Mouse (Mus musculus) heart, postnatal 0 days (tissue): ENCODE measurements at regions not wholly inside any gene's neighbourhood (a gene's known extent, or its start where the extent isn't known, plus 50 kb on each side); places are given as distances from the start of the nearest gene placed in this dataset. TPM values are rescaled to one million over a fixed set of nuclear protein-coding genes. Genes with fewer than 3 reads are reported as not detected.

ENCODE experiments used
- ATAC-seq: fragments of 200-750 bp; cut with Nextera tagmentation; 2 replicates; pipeline ENCODE4 v1.8.0; 2017; ENCODE audit warnings: low read depth, moderate number of reproducible peaks, moderate library complexity; ENCODE audit not compliant: insufficient read depth
- DNase-seq: peaks from one replicate; pipeline ENCODE4 v3.0.0-alpha.2; 2016; ENCODE audit warnings: low spot score
- H3K27ac ChIP-seq: fragments of 300-500 bp; sonication (generic); 2 replicates; pipeline ENCODE4 v1.5.1; 2014; ENCODE audit warnings: low read depth, mild to moderate bottlenecking
- H3K27me3 ChIP-seq: fragments of 300-500 bp; sonication (generic); 2 replicates; pipeline ENCODE4 v1.6.1; 2014; ENCODE audit warnings: low read length, mixed read lengths; ENCODE audit not compliant: control insufficient read depth, insufficient read depth
- H3K36me3 ChIP-seq: fragments of 300-500 bp; sonication (generic); replicated peaks from 2 replicates; pipeline ENCODE4 v1.6.1; 2014; ENCODE audit warnings: low read length, mixed read lengths; ENCODE audit not compliant: control insufficient read depth, insufficient read depth
- H3K4me1 ChIP-seq: fragments of 300-500 bp; sonication (generic); 2 replicates; pipeline ENCODE4 v1.6.1; 2014; ENCODE audit warnings: antibody characterized with exemption; ENCODE audit not compliant: control insufficient read depth, insufficient read depth
- H3K4me2 ChIP-seq: fragments of 300-500 bp; sonication (generic); 2 replicates; pipeline ENCODE4 v1.6.1; 2014; ENCODE audit warnings: low read depth, mild to moderate bottlenecking, low read length, moderate library complexity
- H3K4me3 ChIP-seq: fragments of 300-500 bp; sonication (generic); 2 replicates; pipeline ENCODE4 v1.5.1; 2014; ENCODE audit warnings: low read depth, low read length
- H3K9ac ChIP-seq: fragments of 300-500 bp; sonication (generic); replicated peaks from 2 replicates; pipeline ENCODE4 v1.6.1; 2014; ENCODE audit warnings: low read depth, low read length, mixed read lengths
- H3K9me3 ChIP-seq: fragments of 300-500 bp; sonication (generic); replicated peaks from 2 replicates; pipeline ENCODE4 v1.6.1; 2016; ENCODE audit warnings: low read length; ENCODE audit not compliant: control insufficient read depth
- CTCF ChIP-seq: IDR thresholded peaks from 2 replicates; pipeline ENCODE4 v1.5.1; 2016; ENCODE audit warnings: antibody characterized with exemption, control low read depth, low read depth
- EP300 ChIP-seq: IDR thresholded peaks from 2 replicates; pipeline ENCODE4 v1.6.1; 2016; ENCODE audit warnings: antibody characterized with exemption, low read depth
- WGBS: fragments of 180-500 bp; shearing (Covaris S2); extraction: QIAGEN DNeasy Blood & Tissue Kit; methylation state at CpG from one replicate; pipeline ENCODE4 v1.1.7; 2014; 5-methylcytosine and 5-hydroxymethylcytosine counted together
- microRNA-seq: library from miRNA; unstranded; fragments of <30 nt; microRNA quantifications from one replicate; pipeline ENCODE4, GENCODE M21; 2016

DNA sequence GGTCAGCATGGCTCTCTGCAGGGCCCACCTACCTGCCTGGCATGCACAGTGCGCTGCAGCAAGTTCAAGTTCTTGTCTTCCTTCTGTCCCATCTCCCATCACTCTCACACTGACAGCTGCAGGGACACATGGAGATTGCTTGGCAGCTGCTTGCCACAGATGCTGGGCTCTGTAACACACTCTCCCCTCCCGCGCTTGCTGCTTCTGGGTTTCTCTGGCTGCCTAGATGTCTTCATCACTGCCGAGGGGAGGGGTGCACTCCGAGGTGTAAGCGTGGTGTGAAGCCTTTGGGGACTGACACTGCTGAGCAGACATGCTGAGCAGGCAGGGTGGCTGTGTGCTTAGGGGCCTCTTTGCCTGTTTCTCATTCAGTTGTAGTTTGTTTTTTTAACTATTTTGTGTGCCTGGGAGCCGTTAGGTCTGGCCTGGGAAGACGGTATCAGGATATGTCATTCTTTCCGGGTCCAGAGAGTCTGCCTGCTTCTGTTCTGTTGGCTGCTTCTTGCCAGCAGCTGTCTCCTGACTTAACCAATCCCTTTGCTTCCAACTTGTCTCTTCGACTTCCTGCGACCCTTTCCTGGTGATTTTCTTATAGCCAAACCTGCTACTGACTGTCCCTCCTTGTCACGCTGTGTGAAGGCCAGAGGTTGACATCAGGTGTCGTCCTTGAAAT is 80.2 kb upstream of the Prox1 start:
- peak; percentile 30; the same call in 1 of the 2 replicates for ATAC-seq
- no peak for TF ChIP-seq CTCF
- no peak for TF ChIP-seq EP300
- Histone ChIP-seq H3K4me3 (no peak overlapping the region), H3K9ac (no peak overlapping the region), H3K9me3 (peaks cover 12% of the 10 kb centered on the region), H3K4me2 (no peak overlapping the region), H3K36me3 (no peaks in the 10 kb centered on the region), H3K27me3 (no peaks in the 10 kb centered on the region), H3K27ac (no peak overlapping the region), H3K4me1 (no peaks in the 10 kb centered on the region)
- WGBS: 36% methylated on average over 13 of the region's 13 CpGs
- DNase-seq: peak; percentile 13

DNA sequence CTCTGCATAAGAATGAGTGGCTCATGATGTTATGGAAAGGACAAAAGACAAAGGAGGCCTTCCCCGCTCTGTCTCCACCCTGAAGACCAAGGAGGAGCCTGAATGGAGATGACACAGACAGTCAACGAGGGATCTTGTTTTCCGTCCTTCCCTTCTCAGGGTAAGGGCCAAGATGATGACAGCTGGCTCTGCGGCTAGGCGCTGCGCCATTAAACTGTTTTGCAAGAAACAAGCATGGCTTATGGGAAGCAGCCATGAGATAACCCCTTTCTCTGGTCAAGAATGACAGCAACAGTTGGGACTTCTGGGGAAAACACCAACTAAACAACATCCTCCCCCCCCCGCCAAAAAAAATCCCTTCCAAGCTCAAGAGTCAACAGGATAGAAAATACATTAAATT is 72.0 kb upstream of the Prox1 start:
- Histone ChIP-seq H3K9me3 (no peaks in the 10 kb centered on the region), H3K9ac (no peak overlapping the region), H3K4me2 (no peak overlapping the region), H3K36me3 (no peaks in the 10 kb centered on the region), H3K27me3 (no peaks in the 10 kb centered on the region), H3K4me3 (no peak overlapping the region), H3K27ac (no peak overlapping the region), H3K4me1 (0 out of 2 replicates have a peak, but pooled peaks cover 8% of the 10 kb centered on the region)
- WGBS: 79% methylated on average over 7 of the region's 7 CpGs
- ATAC-seq (no peak), DNase-seq (no peak)
- TF ChIP-seq EP300 (no peak), CTCF (no peak)

DNA sequence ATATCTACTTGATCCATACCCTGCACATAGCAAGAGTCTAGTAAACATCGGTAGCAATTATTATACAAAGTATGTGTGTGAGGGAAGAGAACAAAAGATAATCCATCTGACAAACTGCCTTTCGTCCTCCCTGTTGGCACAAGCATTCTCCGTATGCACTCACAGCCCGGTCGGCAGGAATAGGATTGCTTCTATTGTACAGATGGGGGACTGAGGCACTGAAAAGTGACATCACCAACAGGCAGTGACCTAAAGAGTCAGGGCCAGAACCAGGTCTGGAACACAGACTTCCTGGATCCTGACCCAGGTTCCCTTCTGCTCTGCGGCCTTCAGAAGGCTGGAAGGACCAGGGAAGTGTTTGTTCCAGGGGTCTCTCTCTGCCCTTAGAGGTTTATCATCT is 69.3 kb upstream of the Prox1 start:
- Histone ChIP-seq H3K9me3 (no peaks in the 10 kb centered on the region), H3K27ac (no peak overlapping the region), H3K9ac (no peak overlapping the region), H3K4me1 (0 out of 2 replicates have a peak, but pooled peaks cover 6% of the 10 kb centered on the region), H3K27me3 (no peaks in the 10 kb centered on the region), H3K4me2 (no peak overlapping the region), H3K36me3 (no peaks in the 10 kb centered on the region), H3K4me3 (no peak overlapping the region)
- no peak for ATAC-seq
- WGBS: 61% methylated on average over 6 of the region's 6 CpGs
- no peak for DNase-seq
- TF ChIP-seq EP300: no peak
- no peak for TF ChIP-seq CTCF

DNA sequence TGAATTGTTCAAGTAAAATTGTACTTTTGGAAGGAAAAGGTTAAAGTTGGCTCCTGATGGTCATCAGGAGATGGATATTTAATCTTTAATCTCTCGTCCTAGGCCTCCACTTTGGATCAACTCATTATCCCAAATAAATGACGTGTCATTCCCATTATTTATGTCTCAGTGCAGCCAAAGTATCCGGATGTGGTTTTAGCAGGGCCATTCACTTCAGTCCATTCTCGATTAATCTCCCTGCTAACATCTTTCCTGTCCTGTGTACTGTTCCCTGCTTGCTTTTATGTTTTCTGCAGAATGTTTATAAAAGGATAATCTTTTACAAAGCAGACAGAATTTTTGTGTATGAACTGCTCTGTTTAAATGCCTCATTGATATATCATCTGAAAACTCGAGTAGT is 60.4 kb upstream of the Prox1 start:
- ATAC-seq (no peak), DNase-seq (no peak)
- no peaks in the 10 kb centered on the region for H3K36me3 ChIP-seq
- H3K4me3 ChIP-seq: no peak overlapping the region
- no peaks in the 10 kb centered on the region for H3K4me1 ChIP-seq
- H3K4me2 ChIP-seq: no peak overlapping the region
- 65% methylated on average over 5 of the region's 5 CpGs for WGBS
- TF ChIP-seq EP300 (no peak), CTCF (no peak)
- H3K27ac ChIP-seq: no peak overlapping the region
- H3K27me3 ChIP-seq: no peaks in the 10 kb centered on the region
- no peak overlapping the region for H3K9ac ChIP-seq
- peaks cover under 1% of the 10 kb centered on the region; the same call in 1 of the 2 replicates for H3K9me3 ChIP-seq

DNA sequence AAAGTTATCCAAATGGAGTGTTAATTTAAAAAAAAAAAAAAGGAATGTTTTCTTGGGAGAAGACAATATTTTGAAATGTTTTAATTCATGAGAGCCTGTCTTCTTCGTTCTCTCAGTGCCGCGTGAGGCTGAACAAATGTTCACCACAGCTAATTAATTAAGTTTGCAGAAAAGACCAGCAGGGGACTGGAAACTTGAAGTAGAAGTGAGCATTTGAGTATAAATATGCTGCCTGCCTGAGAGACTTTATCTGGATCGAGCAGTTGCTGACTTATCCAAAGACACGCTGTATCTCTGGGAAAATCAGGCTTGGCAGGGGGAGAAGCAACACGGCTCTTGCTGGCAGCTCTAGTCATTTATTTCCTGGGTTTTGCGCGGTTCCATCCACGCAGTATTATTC is 49.9 kb upstream of the Prox1 start:
- no peaks in the 10 kb centered on the region for H3K27me3 ChIP-seq
- ATAC-seq (no peak), DNase-seq (no peak)
- peaks cover 8% of the 10 kb centered on the region; the same call in 1 of the 2 replicates for H3K9me3 ChIP-seq
- no peak for TF ChIP-seq CTCF
- TF ChIP-seq EP300: no peak
- H3K9ac ChIP-seq: no peak overlapping the region
- no peak overlapping the region for H3K4me3 ChIP-seq
- no peaks in the 10 kb centered on the region for H3K4me1 ChIP-seq
- H3K4me2 ChIP-seq: no peak overlapping the region
- no peaks in the 10 kb centered on the region for H3K36me3 ChIP-seq
- 59% methylated on average over 9 of the region's 9 CpGs for WGBS
- H3K27ac ChIP-seq: no peak overlapping the region

Small RNA genes in the stretch of these regions (microRNA-seq; reads per million reads assigned to microRNA genes)
- gene Gm47294: not detected
